Mouse (Mus musculus): ENCODE results near the gene Tlr9. TPM values are rescaled to one million over a fixed set of nuclear protein-coding genes. Genes with fewer than 3 reads are reported as not detected.

Gene Tlr9
- total RNA-seq, 2 experiments from 2014 or later = 5.0 TPM; not detected in 1

DNA sequence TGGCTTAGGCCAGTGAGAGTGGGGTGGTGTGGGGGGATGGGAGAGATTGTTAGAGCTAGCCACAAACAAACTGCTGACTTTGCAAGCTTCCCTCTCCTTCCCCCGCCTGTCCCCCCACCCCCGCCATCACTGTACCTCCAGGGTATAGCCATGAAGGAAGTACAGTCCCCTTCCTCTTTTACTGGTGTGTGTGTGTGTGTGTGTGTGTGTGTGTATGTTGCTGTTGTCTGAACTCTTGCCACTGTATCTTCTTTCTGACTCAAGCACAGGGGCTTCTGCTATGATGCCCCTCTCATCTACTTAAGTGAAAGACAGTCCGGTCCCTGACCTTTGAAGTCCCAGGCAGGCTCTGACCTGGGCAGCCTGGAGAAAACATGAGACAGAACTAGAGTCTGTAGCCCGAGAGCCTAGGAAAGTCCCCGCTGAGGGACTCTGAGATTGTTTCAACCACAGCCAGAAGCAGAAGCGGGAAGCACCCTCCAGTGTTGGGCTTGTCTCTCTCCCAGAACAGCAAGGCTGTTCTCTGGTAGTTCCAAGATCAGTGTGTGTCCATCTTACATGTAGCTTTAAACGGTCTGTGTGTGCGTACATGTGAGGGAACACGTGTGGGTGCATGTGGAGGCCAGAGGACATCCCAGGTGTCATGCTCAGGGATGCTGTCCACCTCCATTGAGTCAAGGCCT is 7.8 kb downstream of the Tlr9 start:
- no peak for ATAC-seq (replicated peaks; ENCODE audit: low FRiP score, poor library complexity, severe bottlenecking)

DNA sequence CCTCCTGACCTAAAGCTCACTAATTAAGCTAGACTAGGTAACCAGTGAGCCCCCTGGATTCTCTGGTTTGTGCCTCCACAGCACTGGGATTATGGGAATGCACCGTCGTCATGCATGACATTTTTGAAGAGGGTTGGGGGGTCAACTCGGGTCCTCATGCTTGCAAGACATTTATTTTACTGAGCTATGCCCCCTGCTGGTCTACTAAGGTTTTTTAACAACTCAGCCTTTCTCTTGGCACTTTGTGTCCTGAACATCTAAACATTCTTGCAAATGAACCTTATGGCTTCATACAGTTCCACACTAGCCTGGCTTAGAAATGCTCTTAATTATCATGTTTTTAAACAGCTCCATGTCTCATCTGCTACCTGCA is 8.3 kb downstream of the Tlr9 start:
- no peak for ATAC-seq (replicated peaks; ENCODE audit: low FRiP score, poor library complexity, severe bottlenecking)

- ATAC-seq (replicated peaks; ENCODE audit: low FRiP score, poor library complexity, severe bottlenecking) = no peak
These were observed 8.8 kb downstream of the Tlr9 start for GRCm38 (mm10) chr9:106231220-106231619.

DNA sequence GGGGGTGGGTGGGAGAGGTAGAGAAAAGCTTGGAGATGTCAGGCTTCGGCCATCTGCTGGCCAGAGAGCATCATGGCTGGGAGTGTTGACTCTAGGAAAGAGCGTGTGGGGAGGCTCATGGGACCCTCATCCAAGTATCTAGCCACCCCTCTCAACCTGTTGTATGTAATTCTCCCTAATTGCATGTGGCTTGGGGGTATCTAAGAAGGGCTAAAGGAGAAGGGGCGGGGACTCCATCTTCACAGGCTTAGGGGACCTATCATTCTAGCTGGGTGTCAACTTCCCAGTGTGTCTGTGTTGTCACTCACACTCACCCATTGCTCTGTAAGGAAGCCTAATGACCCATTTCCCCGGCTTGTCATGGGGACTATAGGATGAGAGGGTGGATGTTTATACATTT is 9.4 kb downstream of the Tlr9 start:
- no peak for ATAC-seq (replicated peaks; ENCODE audit: low FRiP score, poor library complexity, severe bottlenecking)

- ATAC-seq (replicated peaks; ENCODE audit: low FRiP score, poor library complexity, severe bottlenecking) = no peak
These were observed 10.6 kb downstream of the Tlr9 start for GRCm38 (mm10) chr9:106232956-106233355.

- ATAC-seq (replicated peaks; ENCODE audit: low FRiP score, poor library complexity, severe bottlenecking) = no peak
These were observed 11.6 kb downstream of the Tlr9 start for GRCm38 (mm10) chr9:106233953-106234352.

GRCm38 (mm10) chr9:106235194-106235830 is 12.9 kb downstream of the Tlr9 start:
- ATAC-seq (replicated peaks; ENCODE audit: low FRiP score, poor library complexity, severe bottlenecking) = no peak

DNA sequence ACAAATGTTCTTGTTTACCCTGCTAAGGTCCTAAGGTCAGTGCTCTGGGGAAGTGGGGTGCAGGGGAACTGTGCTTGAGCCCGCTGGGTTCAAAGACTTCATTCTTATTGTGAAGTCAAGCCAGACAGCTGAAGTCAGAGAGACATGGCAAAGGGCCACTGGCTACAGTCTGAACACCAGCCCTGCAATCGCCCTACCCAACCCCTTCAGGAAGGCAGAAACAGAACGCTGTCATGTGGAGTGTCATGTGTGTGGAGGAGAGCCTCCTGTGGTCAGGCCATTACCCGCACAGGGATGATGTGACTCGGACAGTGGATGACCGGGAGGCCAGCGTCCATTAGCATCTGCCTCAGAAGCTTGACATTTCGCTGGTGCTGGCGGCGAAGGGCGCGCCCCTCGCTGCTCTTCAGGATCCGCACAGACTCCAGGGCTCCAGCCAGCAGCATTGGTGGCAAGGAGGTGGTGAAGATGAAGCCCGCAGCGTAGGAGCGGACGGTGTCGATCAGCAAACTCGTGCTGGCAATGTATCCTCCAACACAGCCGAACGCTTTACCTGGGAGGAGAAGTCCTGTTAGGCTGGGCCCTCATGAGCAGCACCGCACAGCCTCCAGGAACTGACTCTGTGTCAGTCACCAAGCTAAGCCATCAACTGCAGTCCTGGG is 13.9 kb downstream of the Tlr9 start:
- no peak for ATAC-seq (replicated peaks; ENCODE audit: low FRiP score, poor library complexity, severe bottlenecking)

- ATAC-seq (replicated peaks; ENCODE audit: low FRiP score, poor library complexity, severe bottlenecking) = no peak
These were observed 14.4 kb downstream of the Tlr9 start for GRCm38 (mm10) chr9:106236818-106237211.

DNA sequence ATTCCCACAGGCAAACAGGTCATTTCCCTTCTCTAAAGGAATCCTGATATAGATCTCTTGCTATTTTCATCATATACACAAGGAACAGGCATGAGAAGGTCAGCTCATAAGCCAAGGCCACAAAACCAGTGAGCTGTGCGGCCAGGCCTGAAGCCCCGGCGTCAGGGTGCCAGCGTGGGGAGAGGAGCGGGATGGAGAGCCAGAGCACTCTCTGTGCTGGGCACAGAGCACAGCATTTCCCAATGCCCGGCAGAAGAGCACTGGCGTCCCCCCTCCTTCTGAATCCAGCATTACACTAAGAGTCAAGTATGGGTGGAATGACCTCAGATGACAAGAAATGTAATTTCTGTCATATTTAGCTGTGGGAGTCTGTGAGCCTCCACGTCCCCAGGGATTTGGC is 15.0 kb downstream of the Tlr9 start:
- no peak for ATAC-seq (replicated peaks; ENCODE audit: low FRiP score, poor library complexity, severe bottlenecking)

GRCm38 (mm10) chr9:106237878-106238277 is 15.5 kb downstream of the Tlr9 start:
- no peak for ATAC-seq (replicated peaks; ENCODE audit: low FRiP score, poor library complexity, severe bottlenecking)

DNA sequence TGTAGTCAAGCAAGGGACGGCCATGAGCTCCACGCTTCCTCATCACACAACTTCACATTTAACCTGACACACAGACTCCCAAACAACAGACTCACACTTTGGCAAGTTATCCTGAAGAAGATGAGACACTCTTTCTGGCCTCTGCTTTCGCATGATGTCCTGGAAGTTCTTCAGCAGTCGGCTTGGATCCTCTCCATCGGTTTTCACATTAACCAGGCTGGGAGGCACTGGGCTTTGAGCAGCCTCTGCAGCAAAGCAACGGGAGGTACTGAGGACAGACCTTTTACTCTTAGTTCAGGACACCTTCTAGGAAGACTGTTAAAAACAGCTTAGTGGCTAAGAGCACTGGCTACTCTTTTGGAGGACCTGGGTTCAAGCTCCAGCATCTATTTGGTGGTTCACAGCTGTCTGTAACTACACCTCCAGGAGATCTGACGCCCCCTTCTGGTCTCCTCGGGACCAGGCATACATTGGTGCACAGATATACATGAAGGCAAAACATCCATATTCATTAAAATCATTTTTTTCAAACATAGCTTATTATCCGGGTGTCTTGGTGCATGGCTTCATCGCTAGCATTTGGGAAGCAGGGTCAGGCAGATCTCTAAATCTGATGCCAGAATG is 19.3 kb downstream of the Tlr9 start:
- ATAC-seq (replicated peaks; ENCODE audit: low FRiP score, poor library complexity, severe bottlenecking) = no peak

DNA sequence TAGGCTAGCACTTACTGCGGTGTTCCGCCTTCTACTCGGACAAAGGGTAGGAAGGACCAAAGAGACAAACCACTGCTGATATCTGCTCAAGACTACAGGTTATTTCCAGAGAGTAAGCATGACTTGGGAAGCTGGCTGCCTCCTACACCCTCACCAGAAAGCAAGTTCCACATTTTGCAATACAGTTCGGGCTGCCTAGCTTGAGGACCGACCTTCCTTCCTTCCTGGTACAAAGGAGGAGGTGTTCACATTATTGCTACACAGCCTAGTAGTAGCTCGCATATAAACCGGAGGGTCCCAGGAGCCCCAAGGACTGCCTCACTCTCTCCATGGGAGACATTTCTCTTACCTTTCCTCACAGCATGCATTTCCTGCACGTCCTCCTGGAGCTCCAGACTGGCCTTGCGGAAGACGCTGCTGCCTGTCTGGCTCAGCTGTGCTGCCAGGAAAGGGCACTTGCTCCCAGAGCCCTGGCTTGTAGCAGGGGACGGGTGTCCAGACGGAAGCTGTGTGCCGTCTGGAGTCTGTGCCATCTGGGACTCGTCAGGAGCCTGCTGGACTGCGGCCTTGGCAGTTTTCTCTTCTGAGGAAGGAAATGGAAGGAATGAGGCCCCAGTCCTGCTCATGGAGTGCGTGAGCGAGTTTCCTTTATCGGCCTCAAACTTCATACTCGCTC is 20.6 kb downstream of the Tlr9 start:
- ATAC-seq (replicated peaks; ENCODE audit: low FRiP score, poor library complexity, severe bottlenecking) = no peak

GRCm38 (mm10) chr9:106249550-106249949 is 27.2 kb downstream of the Tlr9 start:
- no peak for ATAC-seq (replicated peaks; ENCODE audit: low FRiP score, poor library complexity, severe bottlenecking)

DNA sequence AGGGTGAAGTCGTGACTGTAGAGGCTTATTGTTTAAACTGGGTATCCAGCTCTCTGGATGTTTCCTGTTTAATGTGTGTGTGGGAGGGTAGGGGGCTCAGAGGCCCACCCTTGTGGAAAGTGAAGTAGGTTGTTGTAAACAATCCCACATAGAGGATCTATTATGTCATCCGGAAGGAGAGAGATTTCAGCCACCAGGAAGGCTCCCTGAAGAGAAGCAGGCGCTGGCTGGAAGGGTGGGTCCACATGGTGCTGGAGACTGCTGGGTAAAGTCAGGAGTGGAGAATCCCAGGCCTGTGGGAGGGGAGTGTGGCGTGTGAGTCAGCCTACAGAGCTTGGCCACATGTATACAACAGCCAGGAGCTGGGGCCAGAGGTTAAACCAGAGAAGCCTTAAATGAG is 27.8 kb downstream of the Tlr9 start:
- ATAC-seq (replicated peaks; ENCODE audit: low FRiP score, poor library complexity, severe bottlenecking) = no peak

DNA sequence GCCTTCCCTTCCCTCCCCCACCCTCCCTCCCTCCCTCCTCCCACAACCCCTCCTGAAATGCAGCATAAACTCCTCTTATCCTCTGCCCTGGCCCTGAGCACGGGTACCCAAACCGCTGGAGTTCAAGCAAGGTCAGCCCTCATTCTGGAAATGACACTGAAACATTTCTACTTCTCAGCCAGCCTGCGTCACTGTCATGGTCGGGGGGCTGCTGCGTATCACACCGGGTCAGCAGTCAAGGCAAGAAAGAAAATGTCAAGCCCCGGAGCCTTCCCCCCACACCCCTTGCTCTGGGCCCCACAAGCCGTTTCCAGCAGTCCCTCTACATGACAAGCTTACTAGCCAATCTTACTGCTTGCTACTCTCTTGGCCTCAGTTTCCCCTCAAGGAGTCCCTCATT is 28.7 kb downstream of the Tlr9 start:
- no peak for ATAC-seq (replicated peaks; ENCODE audit: low FRiP score, poor library complexity, severe bottlenecking)

DNA sequence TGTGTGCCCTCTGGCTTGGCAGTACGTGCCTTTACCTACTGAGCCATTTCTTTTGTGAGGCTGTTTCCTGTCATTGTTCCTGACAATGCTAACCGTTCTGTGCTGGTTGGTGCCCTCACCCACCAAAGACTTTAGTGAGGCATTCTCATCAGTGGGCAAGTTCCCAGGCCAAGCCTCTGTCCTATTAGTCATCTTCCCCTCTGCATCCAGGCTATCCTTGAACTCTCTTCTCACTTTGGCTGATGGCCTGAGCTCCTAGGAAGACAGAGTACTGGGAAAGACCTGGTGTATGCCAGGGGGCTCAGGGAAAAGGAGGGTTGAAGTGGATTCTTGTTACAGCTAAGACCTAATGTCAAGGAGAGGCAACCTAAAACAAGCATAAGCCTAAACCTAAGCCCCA is 31.6 kb downstream of the Tlr9 start:
- ATAC-seq (replicated peaks; ENCODE audit: low FRiP score, poor library complexity, severe bottlenecking) = no peak

- no peak for ATAC-seq (replicated peaks; ENCODE audit: low FRiP score, poor library complexity, severe bottlenecking)
These were observed 36.0 kb downstream of the Tlr9 start for GRCm38 (mm10) chr9:106258412-106258811.

DNA sequence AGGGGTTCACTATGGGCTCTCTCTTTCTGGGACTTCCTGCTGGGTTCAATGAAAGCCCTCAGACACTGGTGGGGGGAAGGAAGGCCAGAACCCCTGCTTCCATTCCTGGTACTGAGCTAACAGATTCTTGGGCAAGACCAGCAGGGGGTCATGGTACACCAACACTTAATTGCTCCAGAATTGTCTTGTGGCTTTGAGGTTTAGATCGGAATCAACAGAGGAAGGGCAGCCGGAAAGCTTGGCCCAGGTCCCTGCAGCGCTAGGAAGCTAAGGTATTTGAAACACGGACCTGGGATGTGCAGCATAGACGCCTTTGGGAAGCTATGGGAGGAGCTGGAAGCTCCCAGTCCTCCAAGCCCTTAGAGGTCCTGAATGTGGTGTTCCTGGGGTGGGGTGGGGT is 36.6 kb downstream of the Tlr9 start:
- no peak for ATAC-seq (replicated peaks; ENCODE audit: low FRiP score, poor library complexity, severe bottlenecking)

GRCm38 (mm10) chr9:106261058-106261457 is 38.7 kb downstream of the Tlr9 start:
- ATAC-seq (replicated peaks; ENCODE audit: low FRiP score, poor library complexity, severe bottlenecking) = no peak
